In genomic region chr19:7224253-7224652, GRCm38 (mm10) we compare ENCODE assay signal across 32 mouse cellular contexts.
"Had no signal": no experiment of that assay in that cellular context is flagged by ENCODE, and none has a peak within 500 bp of the region (broad histone marks: within the 10 kb centered on the region; RNA-seq: fewer than 3 reads in every experiment).

No protein-coding gene starts in this region.

- ATAC-seq: liver, embryonic 12.5 days; lung, postnatal 0 days; midbrain, embryonic 13.5 days; midbrain, embryonic 15.5 days; midbrain, embryonic 16.5 days had no signal

- H3K27ac ChIP-seq: limb, embryonic 10.5 days; limb, embryonic 12.5 days; limb, embryonic 13.5 days; limb, embryonic 15.5 days; liver, embryonic 12.5 days; liver, embryonic 13.5 days; liver, embryonic 14.5 days; liver, embryonic 15.5 days; lung, embryonic 15.5 days; macrophage; midbrain, embryonic 10.5 days; midbrain, embryonic 12.5 days; midbrain, embryonic 13.5 days; midbrain, embryonic 15.5 days; neural tube, embryonic 12.5 days had no signal

- H3K9ac ChIP-seq: limb, embryonic 12.5 days; limb, embryonic 13.5 days; limb, embryonic 15.5 days; liver, embryonic 12.5 days; liver, embryonic 13.5 days; liver, embryonic 14.5 days; liver, embryonic 15.5 days; liver, postnatal 0 days; lung, embryonic 14.5 days; lung, embryonic 15.5 days; midbrain, embryonic 12.5 days; midbrain, embryonic 13.5 days; midbrain, embryonic 15.5 days; neural tube, embryonic 12.5 days had no signal

- DNase-seq: left cerebral cortex, postnatal 4 days; liver; liver, embryonic 13.5 days; liver, postnatal 0 days; lung, adult 18-20 months; lung, adult 2 months; lung, embryonic 14.5 days; lung, postnatal 10 days; lung, postnatal 14 days; lung, postnatal 36 days; lung, postnatal 4 days; midbrain, embryonic 14.5 days had no signal

- H3K4me3 ChIP-seq: limb, embryonic 10.5 days; limb, embryonic 12.5 days; limb, embryonic 13.5 days; limb, embryonic 15.5 days; liver, embryonic 12.5 days; liver, embryonic 13.5 days; liver, embryonic 15.5 days; lung, embryonic 15.5 days; megakaryocyte, embryonic 14.5 days; midbrain, embryonic 10.5 days; midbrain, embryonic 12.5 days; midbrain, embryonic 13.5 days; midbrain, embryonic 15.5 days; myocyte; neural tube, embryonic 12.5 days had no signal

- H3K27me3 ChIP-seq: limb, embryonic 12.5 days; limb, embryonic 13.5 days; limb, embryonic 15.5 days; liver, embryonic 12.5 days; liver, embryonic 13.5 days; liver, embryonic 15.5 days; lung, embryonic 15.5 days; megakaryocyte, embryonic 14.5 days; midbrain, embryonic 12.5 days; midbrain, embryonic 13.5 days; midbrain, embryonic 15.5 days; neural tube, embryonic 12.5 days had no signal

- H3K4me1 ChIP-seq: limb, embryonic 10.5 days; limb, embryonic 12.5 days; limb, embryonic 13.5 days; limb, embryonic 15.5 days; liver, embryonic 12.5 days; liver, embryonic 15.5 days; lung, embryonic 15.5 days; midbrain, embryonic 10.5 days; midbrain, embryonic 12.5 days; midbrain, embryonic 13.5 days; midbrain, embryonic 15.5 days; neural tube, embryonic 12.5 days had no signal

- H3K9me3 ChIP-seq: limb, embryonic 10.5 days; limb, embryonic 12.5 days; limb, embryonic 13.5 days; limb, embryonic 15.5 days; liver, embryonic 12.5 days; liver, embryonic 13.5 days; liver, embryonic 15.5 days; lung, embryonic 15.5 days; megakaryocyte, embryonic 14.5 days; midbrain, embryonic 12.5 days; midbrain, embryonic 13.5 days; midbrain, embryonic 15.5 days; neural tube, embryonic 12.5 days had no signal

- H3K4me2 ChIP-seq: limb, embryonic 12.5 days; limb, embryonic 13.5 days; limb, embryonic 15.5 days; liver, embryonic 11.5 days; liver, embryonic 12.5 days; liver, embryonic 13.5 days; liver, embryonic 15.5 days; lung, embryonic 14.5 days; lung, embryonic 15.5 days; midbrain, embryonic 11.5 days; midbrain, embryonic 12.5 days; midbrain, embryonic 13.5 days; midbrain, embryonic 15.5 days; neural tube, embryonic 12.5 days had no signal
